Mouse (Mus musculus) mature B cell (primary cell): ENCODE measurements around the gene Hapln2.

Experiments used
- in situ Hi-C: fragments of 300-500 bp; cut with MboI; formaldehyde crosslinking; loops from 2 replicates; pipeline ENCODE4 v1.14.3; 2019

Gene Hapln2

DNA sequence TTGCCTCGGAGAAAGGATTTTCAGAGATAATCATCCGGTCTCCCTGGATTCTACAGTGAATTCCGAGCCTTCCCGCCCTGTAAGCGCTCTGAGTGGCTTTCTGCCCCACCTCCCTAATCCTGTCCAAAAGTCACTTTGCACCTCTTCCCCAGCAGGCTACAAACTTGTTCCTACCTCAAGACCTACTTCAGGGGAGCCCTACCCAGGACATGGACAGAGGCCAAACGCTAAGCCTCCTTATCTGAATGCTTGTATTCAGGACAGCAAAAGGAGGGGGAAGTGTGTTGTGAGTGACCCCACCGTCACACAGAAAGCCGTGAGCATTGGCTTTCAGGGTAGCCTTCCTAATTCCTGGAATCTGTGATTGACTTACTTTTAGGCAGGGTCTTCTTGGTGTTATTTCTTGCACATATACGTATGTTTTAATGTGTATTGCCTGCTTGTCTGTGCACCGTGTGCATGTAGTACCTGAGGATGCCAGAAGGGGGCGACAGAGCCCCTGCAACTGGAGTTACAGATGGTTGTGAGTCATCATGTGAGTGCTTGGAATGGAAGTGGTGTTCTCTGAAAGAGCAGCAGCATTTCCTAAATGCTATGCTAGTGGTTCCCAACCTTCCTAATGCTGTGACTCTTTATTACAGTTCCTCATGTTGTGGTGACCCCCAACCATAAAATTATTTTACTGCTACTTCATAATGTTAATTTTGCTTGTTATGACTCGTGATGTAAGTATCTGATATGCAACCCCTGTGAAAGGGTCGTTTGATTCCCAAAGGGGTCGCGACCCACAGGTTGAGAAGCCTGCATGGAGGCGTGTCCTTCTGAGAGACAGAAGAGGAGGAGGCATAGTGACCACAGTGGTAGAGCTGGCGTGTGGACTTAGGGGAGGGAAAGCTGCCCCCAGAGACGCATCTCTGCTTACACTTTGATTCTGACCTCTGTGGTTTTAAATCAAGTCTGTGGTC lies 21.3 kb downstream of the Hapln2 start:
- in situ Hi-C loops = no loop called here

DNA sequence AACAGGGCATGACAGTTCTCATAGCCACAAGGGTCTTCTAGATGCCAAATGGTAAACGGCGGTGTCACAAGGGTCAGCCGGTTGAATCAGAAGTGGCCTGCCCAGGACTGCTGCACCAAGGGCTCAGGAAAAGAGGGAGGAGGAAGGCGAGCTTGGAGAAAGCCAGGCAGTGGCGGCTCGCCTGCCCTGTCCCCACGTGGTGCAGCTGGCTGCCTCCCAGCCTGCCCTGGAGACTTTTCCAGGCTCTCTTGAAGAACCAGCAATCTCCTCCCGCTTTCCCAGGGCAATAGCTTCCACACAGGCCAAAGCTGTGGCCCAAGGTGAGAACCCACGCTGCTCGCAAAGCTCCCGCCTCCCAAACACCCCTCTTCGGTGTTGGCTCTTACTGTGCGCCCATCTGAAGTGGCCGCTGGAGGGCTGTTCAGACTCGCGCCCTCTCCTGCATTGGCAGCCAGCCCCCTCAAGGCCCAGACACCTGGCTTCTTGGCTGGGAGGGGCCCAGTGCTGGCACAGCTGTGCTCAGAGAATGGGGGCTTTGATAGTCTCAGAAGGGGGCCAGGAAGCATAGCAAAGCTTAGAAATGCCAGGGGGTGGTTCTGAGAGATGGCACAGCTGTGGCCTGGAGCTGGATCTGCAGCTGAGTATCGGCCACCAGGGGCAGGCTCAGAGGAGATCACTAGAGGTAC lies 24.9 kb downstream of the Hapln2 start:
- in situ Hi-C loops = no loop called here

DNA sequence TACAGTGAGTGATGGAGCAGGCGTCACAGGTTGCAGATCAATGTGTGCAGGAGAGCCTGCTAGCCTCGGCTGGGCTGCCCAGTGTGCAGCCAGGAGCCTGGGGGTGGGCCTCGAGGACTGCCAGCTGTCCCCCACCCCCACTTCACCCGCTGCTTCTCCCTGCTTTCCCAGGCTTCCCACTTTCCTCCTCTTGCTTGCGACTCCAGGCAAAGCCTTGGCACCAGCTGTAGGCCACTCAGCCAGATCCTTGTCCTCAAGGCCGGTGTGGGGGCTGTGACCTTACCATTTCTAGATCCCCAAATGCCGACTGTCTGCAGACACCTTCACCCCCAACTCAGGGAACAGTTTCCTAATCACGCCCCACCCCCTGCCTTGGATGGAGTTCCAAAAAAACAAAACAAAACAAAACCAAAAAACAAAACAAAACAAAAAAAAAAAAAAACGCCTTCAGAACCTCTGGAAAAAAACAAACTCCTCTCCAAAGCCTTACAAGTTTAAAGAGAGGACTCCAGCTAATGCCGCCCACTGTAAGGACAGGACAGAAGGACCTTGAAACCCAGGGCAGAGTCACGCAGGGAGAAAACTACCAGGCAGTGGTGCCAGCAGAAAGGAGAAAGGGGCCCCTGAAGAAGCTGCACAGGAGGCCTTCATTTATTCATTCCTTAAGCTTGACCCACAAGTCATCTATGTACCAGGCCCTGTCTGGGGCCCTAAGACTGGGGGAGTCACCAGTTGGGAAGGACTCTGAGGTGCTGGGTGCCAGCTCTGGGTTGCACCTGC lies 26.4 kb downstream of the Hapln2 start:
- in situ Hi-C loops = no loop called here

DNA sequence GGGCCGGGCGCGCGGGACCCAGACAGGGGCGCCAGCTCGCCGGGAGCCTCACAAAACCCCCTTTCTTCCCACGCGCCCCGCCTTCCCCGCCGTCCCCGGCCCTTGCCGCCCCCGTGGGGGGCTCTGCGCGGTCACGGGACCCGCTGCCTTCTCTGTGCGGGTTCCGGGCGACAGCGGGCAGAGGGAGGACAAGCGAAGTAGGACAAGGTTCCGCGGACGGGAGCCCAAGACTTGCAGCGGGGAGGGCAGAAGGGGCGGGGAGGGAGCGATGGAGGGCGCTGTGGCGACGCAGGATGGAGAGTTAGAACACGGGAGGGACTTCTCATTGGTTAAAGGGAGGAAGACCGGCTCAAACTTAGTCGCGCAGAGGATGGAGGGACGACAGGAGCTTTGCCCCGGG lies 27.2 kb downstream of the Hapln2 start, which contains the start of gene Bcan:
Gene Bcan (minus strand): TSS at position 50 of the 400 bp plus-strand sequence.
- in situ Hi-C loops = no loop called here

DNA sequence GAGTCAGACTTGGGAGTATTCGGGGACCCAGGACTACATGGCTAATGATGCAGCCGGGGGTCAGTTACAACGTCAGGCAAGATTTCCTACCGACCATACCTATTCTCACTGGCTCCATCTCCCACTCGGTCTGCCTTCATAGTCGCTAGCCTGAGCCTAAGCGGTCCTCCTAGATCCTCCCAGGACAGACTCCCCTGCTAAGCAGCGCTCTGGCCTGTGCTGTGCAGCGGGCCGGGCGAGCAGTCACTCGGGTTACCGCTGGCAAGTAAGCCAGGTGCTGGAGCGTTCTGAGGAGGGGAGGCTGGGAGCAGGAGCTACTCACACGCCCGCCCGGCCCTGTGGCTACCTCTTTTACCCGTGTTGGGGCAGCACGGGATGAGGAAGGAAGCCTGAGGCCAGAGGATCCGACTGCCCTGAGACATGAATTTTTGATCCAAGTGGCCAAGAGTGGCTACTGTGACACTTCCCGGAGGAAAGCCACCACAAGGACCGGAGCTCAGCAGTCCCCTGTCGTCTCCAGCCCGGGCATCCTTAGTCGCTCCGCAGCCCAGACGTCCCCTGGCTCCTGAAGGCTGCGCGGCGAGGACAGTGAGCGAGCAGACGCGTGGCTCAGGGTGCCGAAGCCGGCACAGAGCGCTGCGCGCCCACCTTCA lies 28.0 kb downstream of the Hapln2 start:
- in situ Hi-C loops = no loop called here

DNA sequence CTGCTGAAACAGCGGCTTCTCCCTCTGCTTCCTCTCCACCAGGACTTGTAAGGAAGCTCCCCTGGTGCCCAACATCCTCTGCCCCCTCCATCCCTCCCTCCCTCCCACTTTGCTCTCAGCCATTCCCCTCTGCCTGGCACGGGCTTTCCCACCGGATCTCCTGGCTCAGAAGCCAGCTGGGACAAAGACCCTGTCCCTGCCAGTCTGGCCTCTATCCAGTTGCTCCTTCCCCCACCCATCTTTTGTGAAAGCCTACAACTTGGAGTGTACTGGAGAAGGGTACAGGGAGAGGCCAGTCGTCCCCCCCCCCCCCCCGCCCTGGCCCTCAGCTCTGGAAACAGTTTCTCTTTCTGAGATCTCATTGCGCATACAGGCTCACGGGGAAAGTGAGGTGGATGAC lies 28.6 kb downstream of the Hapln2 start:
- in situ Hi-C loops = no loop called here

DNA sequence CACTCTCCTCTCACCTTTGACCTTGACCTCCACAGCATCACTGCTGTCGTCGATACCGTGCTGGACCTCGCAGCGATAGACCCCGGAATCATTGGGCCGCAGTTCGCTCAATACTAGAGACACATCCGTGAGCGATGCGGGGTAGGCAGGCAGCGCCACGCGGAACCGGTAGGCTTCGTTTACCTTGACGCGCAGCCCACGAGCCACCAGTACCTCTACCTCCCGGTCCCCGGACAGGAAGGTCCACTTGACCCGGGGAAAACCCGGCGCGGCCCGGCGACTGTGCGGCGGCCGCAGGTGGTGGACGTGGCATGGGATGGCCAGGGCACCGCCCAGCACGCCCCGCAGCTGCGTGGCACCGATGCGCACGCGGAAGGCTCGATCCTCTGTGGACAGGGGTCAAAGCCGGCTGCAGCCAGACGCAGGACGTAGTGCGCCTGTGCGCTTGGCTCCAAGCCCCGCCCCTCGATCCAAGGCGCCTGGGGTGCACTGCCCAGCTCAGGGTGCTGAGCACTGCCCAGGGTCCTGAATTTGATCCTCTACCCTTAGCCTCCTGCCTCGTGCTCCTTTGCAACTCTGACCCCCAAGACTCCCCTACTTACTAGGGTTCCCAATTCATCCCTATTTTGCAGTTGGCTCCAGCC lies 30.3 kb downstream of the Hapln2 start:
- in situ Hi-C loops = no loop called here

DNA sequence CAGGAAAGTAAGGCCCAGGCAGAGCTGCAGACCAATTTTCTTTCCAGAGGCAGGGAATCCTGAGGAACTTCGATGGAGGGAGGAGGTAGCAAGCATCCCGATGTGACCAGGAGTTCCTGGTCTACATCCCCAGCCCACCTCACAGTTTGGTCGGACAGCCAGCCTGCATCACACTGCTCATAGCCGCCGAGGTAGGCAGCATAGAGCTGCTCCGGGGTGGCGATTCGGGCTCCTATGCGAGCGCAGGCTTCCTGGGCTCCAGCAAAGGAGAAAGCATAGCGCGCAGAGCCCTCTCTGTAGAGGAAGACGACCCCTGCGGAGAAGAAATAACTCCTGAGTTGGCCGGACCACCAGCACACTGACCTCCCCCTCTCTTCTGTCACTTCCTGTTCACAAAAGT lies 31.0 kb downstream of the Hapln2 start:
- in situ Hi-C loops = no loop called here

DNA sequence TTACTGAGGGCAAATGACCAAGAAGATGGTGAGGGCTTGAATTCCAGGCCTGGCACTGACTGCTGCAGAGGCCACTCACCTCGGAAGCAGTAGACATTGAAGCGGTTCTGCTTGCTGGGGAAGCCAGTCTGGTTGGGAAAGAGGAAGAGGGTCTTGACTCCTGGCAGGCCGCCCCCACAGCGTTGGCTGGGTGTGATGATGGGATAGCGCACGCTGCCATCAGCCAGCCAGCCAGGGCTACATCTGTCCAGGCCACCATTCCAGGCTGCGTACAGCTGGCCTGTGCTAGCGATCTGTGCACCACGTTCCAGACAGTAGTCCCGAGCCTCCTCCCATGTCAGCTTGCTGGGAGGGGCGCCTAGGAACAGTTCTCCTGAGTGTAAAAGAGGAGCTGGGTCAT lies 32.1 kb downstream of the Hapln2 start:
- in situ Hi-C loops = no loop called here

DNA sequence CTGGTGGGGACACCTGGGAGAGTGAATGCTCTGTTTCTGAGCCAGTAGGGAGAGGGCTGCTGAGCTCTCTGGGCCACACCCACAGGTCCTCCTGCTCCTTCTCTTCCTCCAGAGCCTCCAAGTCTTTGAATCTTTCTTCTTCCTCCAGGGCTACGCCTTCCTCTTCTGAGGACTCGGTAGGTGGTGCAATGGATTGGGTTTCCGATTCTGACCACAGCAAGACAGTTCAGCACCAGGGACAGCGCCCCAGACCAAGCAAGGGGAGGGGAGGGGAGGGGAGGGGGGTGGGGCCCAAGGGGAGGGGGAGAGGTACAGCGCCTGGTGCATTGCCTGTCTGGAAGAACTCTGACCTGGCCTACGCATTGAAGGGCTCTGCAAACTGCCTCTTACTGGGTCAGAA lies 33.9 kb downstream of the Hapln2 start:
- in situ Hi-C loops = no loop called here

DNA sequence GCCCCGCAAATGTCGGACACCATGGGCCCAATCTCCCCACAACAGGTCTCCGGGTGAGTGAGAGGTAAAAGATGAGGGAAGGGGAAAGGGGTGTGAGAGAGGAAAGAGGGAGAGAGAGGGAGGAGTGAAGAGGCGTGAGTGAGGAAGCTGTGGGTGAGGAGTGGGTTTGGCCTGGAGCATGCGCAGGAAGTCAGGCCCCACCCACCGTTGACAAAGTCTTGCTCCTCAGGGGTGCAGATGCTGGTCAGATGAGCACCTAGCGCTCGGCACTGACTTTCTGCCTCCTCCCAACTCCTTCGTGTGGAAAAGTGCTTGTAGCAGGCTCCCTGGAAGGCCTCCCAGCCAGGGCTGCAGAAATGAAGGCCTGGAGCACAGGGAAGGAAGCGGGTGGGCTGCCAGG lies 37.4 kb downstream of the Hapln2 start:
- in situ Hi-C loops = no loop called here

DNA sequence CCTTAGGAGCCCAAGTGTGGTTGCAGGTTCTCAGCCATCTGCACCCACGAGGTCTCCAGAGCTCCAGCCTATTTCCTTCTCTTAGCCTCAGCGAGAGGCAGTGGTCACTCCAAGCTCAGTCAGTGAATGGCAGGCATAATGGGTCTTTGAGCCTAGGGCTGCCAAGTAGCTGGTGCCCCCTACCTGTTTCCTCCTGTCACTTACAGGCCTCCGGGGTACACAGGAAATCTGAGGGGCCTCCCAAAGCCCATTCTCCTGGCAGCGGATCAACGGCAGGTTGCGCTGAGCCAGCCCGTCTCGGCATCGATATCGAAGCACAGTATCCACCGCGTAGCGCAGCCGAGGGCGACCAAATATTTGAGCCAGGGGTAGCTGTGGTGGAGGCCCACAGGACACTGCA lies 39.3 kb downstream of the Hapln2 start:
- in situ Hi-C loops = no loop called here

DNA sequence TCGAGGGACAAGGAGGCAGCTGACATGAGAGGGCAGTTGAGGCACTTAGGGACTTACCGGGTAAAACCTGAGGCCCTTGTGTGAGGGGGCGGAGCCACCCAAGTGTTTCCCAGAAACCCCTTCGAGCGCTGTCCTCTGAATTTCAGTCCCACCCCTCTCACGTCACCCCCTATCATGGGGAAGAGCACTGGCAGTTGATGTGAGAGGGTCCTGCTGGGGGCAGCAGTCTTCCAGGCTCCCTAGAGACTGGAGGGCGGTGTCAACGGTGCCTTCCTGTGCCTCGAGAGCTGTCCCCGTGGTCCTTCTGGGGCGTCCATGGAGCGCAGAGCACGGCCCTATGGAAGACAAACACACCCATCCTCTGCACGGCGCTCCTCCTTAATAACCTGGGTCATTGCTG lies 39.8 kb downstream of the Hapln2 start:
- in situ Hi-C loops = no loop called here

DNA sequence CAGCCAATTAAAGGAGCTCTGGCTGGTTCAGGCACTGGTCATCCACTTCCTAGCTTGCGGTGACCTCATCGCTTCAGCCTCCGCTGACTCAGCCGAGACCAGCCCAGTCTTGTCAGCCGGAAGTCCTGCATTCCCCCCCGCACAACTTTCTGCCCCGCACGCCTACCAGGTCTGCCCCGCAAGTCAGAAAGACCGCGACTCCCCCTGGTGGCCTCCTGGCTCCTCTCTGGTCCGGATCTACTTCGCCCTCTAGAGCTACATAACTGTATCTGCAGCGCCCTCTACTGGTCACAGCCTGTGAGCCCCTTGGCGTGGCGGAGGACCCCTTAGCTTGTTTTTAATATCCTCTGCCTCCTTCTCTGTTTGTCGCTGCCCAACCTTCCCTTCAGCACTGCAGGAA lies 40.5 kb downstream of the Hapln2 start:
- in situ Hi-C loops = no loop called here

DNA sequence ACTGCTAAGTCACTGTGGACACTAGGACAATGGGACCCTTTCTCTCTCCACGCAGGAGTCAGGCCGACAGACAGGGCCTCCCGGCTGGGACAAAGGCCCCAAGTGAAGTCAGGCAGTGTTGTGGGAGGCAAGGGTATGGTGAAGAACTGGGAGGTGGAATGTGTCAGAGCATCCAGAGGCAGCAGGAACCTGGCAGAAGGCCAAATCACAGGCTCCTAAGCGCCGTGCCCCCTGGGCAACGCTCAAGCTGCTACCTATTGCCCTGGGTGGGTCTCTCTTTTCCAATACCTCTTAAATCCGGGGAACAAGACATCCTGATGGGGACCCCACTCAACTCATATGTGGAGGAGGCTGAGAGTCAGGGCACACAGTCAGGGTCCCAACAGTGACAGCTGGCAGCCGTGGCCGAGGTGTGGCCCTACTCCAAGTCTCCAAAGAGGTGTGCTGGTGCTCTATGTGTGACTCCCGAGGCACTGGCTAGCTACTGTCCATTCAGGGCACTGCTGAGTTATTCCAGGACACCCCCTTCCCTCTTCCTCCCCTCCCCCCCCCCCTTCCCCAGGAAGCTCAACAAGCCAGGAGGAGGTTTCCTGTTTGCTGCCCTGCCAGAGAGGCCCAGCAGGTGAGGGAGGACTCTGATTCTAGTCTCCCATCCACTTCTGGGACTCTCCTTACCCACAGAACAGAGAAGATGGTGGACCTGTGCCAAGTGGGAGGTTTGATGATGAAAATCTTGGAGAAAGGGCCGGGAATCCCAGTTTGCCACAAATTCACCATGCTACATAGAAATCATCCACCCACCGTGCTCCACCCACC lies 41.7 kb downstream of the Hapln2 start:
- in situ Hi-C loops = no loop called here

DNA sequence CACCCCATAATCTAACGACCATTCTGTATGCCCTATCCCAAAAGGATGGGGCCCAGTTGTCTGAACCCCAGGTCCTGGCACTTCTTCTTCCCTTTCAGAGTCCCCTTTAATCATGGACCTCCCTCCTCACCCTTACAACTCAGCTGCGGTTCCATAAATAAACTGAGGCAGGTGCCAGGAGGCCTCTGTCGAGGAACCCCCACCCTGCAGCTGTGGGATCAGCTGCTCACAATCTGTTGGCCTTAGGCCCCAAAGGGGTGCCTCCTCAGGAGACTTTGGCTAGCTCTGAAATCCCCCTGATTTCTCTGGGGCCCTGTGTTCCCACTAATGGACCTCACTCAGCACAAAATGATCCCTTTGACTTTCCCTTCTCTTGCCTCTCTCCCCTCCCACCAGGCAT lies 43.3 kb downstream of the Hapln2 start:
- in situ Hi-C loops = no loop called here

DNA sequence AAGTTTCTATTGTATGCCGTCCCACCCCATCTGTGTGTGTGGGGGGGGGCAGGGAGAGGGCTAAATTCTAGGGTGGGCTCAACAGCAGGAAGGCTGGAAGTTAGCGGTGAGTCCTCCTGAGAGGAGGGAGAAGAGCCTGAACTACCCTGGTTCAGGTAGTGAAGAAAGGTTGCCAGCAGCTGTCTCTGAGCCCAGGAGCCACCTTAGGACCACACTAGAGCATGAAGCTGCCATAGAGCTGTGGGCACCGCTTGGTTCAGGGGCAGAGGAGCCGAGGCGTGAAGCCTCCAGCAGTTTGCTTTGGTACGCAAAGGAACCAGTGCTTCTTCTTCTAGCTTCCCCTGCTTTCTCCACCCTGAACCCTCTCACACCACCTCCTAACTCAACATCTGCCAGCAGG lies 43.8 kb downstream of the Hapln2 start:
- in situ Hi-C loops = no loop called here

DNA sequence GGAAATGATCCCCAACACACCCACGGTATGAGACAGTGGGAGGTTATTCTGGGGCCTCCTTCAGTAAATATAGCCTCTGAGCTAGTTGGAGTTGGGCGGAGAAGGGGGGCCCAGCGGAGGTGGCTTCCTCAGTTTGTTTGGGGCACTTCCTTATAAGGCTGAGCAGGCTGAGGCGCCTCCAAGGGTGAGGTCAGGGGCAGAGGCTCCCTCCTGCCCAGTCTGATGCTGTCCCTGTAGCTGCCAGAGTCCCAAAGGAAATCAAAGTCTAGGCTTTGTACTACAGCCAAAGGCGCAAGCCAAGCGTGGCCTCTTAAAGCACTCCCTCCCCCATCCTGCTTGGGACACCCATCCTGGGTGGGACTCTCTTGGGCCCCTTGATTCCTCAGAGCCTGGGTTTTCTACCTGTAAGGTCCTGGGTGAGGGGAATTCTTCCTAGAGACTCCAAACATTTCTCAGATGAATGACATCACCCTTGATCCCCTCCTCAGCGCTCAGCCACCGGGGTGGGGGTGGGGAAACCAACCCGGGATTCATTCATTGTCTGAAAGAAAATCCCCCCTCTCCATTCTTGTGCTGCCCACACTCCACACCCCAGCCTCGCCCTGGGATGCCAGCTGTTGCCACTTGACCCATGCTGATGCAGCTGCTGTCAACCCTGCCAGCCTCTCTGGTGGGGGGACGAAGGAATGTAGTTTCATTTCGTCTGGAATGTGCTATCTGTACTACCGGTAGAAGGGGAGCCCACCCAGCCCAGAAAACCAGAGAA lies 44.4 kb downstream of the Hapln2 start:
- in situ Hi-C loops = no loop called here

DNA sequence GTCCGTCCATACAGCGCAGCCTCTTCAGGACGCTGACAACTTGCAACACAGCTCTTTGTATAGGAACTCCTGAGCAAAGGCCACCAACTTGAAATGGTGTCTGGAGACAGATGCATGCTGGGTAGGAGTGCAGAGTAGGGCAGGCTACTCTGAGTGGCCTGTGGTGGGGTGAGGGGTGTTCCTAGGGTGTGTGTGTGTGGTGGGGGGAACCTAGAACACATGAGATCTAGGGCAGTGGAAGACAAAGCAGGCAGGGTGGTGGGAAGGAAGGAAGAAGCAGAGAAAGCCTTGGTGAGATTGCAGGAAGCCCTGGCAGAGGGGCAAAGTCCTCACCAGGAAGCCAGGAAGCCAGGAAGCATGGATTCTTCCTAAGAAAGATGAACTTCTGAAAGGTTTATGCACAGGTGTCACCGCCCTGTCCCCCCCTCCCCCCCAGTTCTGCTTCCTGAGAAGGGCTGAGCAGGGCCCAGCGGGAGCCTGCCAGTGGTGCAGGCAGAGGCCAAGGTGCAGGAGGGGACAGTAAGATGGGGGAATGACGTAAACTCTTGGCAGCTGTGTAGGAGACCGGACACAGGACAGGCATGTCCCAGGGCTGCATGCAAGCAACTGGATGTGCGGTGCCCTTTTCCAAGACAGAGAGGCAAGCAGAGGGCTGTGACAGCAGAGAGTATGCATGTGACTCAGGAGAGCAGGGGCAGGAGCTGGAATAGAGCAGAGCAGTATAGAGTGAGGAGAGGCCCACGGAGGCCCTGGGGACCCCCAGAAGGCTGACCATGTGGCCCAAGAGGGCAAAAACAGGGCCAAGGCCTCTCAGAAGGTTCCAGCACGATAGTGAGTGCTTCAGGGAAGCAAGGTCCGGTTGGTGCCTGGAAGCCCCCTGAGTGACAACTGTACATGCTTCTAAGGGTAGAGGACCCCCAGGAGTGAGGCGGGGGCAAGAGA lies 45.2 kb downstream of the Hapln2 start:
- in situ Hi-C loops = no loop called here
